Mouse (Mus musculus): ENCODE measurements at regions not wholly inside any gene's neighbourhood (a gene's known extent, or its start where the extent isn't known, plus 50 kb on each side); places are given as distances from the start of the nearest gene placed in this dataset.

- TF ChIP-seq CTCF (conservative IDR thresholded peaks at IDR 0.05 in 1 of 2, IDR thresholded peaks at IDR 0.05 in 1 of 2; ENCODE audit: low read depth in 2 of 2, low read length in 2 of 2) (no peak), CHD1 (IDR thresholded peaks at IDR 0.05; ENCODE audit: low read depth, low read length) (no peak), TBP (conservative IDR thresholded peaks at IDR 0.05; ENCODE audit: low read depth, low read length) (no peak), EP300 (IDR thresholded peaks at IDR 0.05; ENCODE audit: low read length) (no peak), UBTF (IDR thresholded peaks at IDR 0.05; ENCODE audit: low read depth, low read length) (no peak)
Measured at GRCm38 (mm10) chr9:87412894-87413293, 157.6 kb upstream of the Cep162 start.
